Mouse (Mus musculus): Measurements from ENCODE around the gene Fmn2. TPM values are rescaled to one million over a fixed set of nuclear protein-coding genes. Genes with fewer than 3 reads are reported as not detected.

The Fmn2 gene
- polyA plus RNA-seq, 1 experiment from 2014 or later, result 0.25 TPM

DNA sequence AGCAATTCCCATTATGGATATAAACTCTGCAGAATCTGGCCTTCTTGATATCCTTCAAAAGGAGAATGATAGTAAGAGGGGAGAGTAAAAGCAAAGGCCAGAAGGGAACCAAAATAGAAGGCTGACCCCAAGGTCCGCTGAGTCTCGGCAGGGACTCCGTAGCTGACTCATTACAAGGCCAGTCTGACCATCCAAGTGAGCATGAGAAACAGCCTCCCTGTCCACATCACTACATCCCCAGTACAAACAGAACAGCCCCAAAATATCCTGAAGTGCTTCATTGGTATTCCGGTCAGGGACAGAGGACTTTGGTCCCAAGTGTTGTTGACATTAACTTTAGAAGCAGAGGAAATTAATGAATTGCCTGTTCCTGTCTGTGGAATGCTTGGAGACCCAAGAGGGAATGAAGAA lies 270.3 kb downstream of the Fmn2 start:
- DNase-seq (ENCODE audit: low spot score), result no peak

DNA sequence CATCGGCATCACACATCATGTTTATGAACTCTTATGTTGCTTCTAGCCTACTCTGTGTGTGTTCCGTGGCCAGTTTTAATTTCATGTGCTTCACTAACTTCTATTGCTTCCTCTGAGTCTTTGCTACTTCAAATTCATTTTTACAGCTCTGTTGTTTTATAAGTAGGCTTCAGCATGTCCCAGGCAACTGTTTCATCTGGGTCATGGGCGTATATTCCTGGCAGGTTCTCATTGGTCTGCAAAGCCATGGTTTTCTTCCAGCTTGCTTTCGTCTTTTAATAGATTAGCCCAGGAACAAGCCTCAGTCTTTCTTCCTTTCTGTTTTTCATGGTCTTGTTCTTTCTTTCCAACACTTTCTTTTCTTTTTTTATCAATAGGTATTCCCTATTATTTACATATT lies 279.4 kb downstream of the Fmn2 start:
- no peak for DNase-seq (ENCODE audit: low spot score)

DNA sequence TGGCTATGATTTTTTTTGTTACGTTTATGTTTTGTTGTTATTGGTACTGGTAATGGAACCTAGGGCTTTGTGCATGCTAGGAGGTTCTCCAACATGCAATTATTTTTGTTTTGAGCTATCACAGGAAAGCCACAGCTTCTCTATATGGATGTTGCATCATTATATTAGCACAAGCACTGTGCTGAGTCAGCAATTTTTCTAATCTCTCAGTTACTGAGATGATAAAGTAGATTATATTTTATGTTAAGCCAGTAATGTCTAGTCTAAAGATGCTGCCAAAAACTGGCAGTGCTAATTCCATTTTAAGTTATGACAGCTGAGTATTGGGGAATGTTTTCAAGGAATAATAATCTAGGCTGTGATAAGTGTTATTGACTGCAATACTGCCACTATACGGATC lies 287.0 kb downstream of the Fmn2 start:
- DNase-seq (ENCODE audit: low spot score), result no peak

DNA sequence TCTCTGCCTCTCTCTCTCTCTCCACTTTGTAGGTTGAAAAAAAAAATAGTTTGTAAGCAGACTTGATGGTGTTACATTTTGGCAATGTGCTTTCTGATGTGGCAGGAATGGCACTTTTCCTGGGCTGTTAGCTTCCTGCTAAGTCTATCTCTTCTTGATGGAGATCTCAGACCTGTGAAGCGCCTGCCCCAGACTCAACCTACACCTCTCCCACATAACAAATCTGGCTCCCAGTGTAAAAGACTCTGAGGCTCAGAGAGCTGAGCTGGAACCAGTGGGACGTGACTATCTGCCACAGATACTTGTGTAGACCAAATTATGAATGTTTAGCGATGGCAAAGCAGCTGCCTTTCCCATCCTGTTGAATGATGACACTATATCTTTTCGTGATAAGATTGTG lies 310.2 kb downstream of the Fmn2 start:
- DNase-seq (ENCODE audit: low spot score), result no peak

DNA sequence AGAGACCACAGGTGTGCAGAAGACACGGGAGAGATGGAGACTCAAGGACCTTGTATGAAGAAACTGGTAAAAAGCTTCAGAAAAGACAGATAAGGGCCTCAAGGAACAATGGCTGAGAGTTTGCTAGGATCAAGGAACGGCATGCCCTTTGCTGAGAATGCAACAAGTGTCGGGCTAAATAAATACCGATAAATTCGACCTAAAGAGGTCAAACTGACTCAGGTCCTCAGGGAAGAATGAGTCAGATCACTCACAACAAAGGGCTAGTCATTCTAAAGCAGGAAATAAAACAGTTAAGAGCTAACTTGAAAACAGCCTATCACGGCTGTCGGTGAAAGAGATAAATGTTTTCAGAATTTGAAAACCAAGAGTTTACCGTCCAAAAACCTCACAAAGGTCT lies 324.9 kb downstream of the Fmn2 start:
- no peak for DNase-seq (ENCODE audit: low spot score)

DNA sequence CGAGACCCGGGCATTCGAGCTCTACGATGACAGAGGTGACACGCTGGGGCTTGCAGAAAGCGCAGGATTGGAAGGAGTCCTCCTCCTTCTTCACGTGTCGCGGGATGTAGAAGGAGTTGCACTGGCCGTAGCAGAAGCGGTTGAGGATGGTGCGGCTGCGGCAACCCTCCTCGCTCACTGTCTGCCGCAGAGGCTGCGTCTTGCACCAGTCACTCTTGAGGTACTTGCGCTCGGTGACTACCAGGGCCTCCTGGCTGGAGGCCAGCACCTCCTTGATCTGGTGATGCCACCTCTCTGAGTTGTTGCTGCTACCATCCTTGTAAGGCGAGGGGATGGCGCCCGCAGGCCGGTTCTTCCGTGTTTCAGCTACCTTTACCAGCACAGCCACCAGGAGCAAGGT lies 335.2 kb downstream of the Fmn2 start:
- DNase-seq (ENCODE audit: low spot score), result no peak

DNA sequence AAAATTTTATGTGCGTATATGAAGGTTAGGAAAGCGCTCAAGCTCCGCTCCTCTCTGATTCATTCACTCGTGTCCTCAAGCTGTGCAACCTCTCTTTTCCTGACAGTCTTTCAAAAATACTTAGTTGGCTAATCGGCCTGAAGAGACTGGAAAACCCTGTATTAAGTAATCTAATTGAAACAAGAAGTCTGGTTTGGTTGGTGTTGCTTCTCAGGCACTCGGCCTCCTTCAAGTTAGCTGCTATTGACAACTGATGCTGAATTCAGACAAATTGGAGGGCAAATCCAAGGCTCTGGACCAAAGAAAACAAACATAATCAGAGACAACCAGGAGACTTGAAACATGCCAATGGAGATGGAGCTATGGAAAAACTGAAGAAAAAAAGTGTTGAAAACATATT lies 343.2 kb downstream of the Fmn2 start:
- no peak for DNase-seq (ENCODE audit: low spot score)

DNA sequence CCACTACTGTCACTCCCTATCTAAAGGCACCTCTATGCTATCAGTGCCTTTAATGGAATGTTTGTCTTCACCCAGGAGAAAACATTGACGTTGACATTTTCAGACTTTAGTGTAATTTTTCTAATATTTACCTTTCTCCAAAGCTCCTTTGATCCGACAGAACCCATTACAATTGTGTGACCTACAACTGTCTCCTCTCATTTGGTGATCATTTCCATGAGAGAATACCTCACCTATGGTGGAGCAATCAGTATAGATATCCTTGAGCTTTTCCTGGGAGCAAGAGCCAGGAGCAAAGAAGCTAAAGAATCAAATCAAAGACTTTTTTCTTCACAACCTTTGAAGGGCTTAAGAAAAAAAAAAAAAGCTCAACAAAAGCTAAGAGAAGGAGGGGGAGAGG lies 354.6 kb downstream of the Fmn2 start:
- no peak for DNase-seq (ENCODE audit: low spot score)

DNA sequence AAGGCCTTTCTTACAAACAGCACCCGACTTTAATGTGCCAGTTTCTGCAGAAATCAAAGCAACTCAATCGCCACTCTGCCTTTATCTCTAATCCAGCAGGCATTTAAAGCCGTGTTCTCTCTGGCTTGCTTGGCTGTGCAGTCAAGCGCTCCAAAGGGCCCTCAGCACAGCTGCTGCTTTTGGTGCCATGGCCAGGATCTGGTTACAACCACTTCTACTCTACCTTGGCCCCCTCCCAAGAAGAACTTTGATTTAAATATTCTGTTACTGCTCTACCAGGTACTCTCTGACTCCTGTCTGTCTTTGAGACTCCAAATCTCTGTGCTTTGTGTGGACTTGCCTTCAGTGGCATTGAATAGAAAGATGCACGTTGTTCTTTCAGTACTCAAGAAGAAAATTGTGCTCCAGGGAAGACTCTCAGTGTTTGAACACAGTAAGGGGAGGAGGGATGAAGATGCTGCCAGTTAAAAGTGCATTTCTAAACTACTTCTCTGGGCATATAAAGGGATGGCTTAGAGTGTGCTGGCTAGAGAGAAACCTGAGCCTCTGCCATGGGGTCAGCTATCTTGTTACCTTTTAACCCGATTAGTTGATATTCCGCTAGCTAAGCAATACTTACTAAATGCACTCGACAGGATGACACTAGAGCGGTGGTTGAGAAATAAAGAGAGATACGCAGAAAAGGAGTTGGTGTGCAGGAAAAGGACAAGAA lies 358.9 kb downstream of the Fmn2 start:
- DNase-seq (ENCODE audit: low spot score), result no peak

Other genes starting within 250 kb of the Fmn2 start
- gene Olfr419, start 249.8 kb upstream of the Fmn2 start, polyA plus RNA-seq (2015; fragmentation: Nextera tagmentation; extraction: Ambion mirVana), result not detected in 2 replicates
- gene Mptx1, start 171.3 kb upstream of the Fmn2 start, polyA plus RNA-seq (2015; fragmentation: Nextera tagmentation; extraction: Ambion mirVana), result 0.18 TPM in 1 of 2 replicates, not detected in the other
- gene Olfr417, start 136.7 kb upstream of the Fmn2 start, polyA plus RNA-seq (2015; fragmentation: Nextera tagmentation; extraction: Ambion mirVana), result not detected in 2 replicates
- gene Olfr248, start 110.8 kb upstream of the Fmn2 start, polyA plus RNA-seq (2015; fragmentation: Nextera tagmentation; extraction: Ambion mirVana), result not detected in 2 replicates
- not detected in 2 replicates for gene Olfr414, start 77.8 kb upstream of the Fmn2 start, polyA plus RNA-seq (2015; fragmentation: Nextera tagmentation; extraction: Ambion mirVana)
- gene Olfr220, start 59.7 kb upstream of the Fmn2 start, polyA plus RNA-seq (2015; fragmentation: Nextera tagmentation; extraction: Ambion mirVana), result not detected in 2 replicates